Mouse (Mus musculus) ES-E14 (cell line): ENCODE measurements around the gene Nfkbil1.

ENCODE experiments used
- CHD2 ChIP-seq: IDR thresholded peaks from 2 replicates; pipeline ENCODE4 v1.6.1; 2014; ENCODE audit warnings: mild to moderate bottlenecking, low read depth, low read length, inconsistent platforms
- MAFK ChIP-seq: IDR thresholded peaks from 2 replicates; pipeline ENCODE4 v1.6.1; 2014; ENCODE audit warnings: mild to moderate bottlenecking, low read depth, low read length, inconsistent platforms; ENCODE audit not compliant: insufficient read depth
- ZC3H11A ChIP-seq: IDR thresholded peaks from 2 replicates; pipeline ENCODE4 v1.6.1; 2012; ENCODE audit warnings: low read depth, mild to moderate bottlenecking, inconsistent platforms, low read length, borderline replicate concordance
- ZNF384 ChIP-seq: IDR thresholded peaks from 2 replicates; pipeline ENCODE4 v1.6.1; 2012; ENCODE audit warnings: low read depth, low read length, inconsistent platforms

DNA sequence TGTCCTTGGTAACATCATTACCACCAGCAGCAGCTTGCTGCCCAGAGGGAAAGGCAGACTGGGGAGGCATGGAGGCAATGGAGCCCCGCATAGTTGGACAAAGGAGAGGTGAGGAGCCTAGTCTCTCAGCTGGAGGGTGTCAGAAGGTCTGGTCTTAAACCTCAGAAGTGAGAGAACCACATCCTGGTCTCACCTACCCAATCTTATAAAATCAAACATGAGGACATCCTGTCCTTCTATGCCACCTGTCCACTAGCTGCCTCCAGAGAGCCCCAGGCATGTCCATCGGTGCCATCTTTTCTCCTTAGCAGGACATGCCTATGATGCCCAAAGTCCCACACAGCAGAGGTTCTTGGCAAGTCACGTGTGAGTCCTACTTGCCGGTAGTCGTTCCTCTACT is 55.5 kb downstream of the Nfkbil1 start:
- no peak for TF ChIP-seq ZC3H11A
- no peak for TF ChIP-seq CHD2
- no peak for TF ChIP-seq ZNF384
- TF ChIP-seq MAFK: no peak
